Mouse (Mus musculus) stomach, postnatal 0 days (tissue): ENCODE data around the gene Thsd7b.

Experiments used
- CTCF ChIP-seq: IDR thresholded peaks from 2 replicates; pipeline ENCODE4 v1.5.1; 2016; ENCODE audit warnings: antibody characterized with exemption, low read depth, mild to moderate bottlenecking, moderate library complexity
- EP300 ChIP-seq: optimal IDR thresholded peaks from 2 replicates; pipeline ENCODE3; 2016; ENCODE audit warnings: antibody characterized with exemption

DNA sequence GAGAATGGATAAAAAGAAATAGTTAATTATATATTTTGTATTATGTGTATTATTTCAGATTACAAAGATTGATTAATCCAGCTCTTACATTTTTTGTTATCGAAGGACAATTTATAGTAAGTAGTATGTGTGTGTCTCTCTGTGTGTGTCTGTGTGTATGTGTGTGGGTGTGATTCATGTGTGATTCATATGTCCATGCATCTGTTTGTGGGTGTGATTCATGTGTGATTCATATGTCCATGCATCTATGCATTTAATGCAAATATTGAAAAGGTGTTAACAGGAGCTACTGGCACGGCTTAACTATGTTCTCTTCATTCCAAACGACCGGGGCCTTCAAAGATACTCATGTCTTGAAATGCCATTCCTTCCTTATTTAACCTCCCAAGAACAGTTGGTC lies 90.3 kb downstream of the Thsd7b start:
- no peak for TF ChIP-seq EP300
- no peak for TF ChIP-seq CTCF
